8 mouse cellular contexts compared by ENCODE assay signal in genomic region chr5:135001309-135001708, GRCm38 (mm10). TPM values are rescaled to one million over a fixed set of nuclear protein-coding genes. Genes with fewer than 3 reads are reported as not detected.
DNase-seq lines count a peak whose midpoint lies in the region; ATAC-seq lines count a peak whose summit lies in the region.

No protein-coding gene starts in this region.

- peak; percentile 54; the same call in 1 of the 2 replicates for ATAC-seq in limb, embryonic 11.5 days (ENCODE audit: insufficient number of reproducible peaks, low FRiP score, low TSS enrichment, low read depth)

- DNase-seq in layer of hippocampus, postnatal 10 days (ENCODE audit: low spot score in 2 of 2), result peak; percentile 32 to 47
- DNase-seq in layer of hippocampus, adult 9-11 months, result no peak
- peak; percentile 66 to 77 for DNase-seq in cerebellum, postnatal 25 days
- DNase-seq in hindbrain, embryonic 10.5 days (ENCODE audit: low spot score), result peak; percentile 81
- peak; percentile 79 for DNase-seq in limb, embryonic 11.5 days (ENCODE audit: low spot score)
- peak; percentile 73 for DNase-seq in midbrain, embryonic 10.5 days (ENCODE audit: low spot score)
- DNase-seq in thymus, postnatal 10 days (ENCODE audit: low spot score in 2 of 2), result peak; percentile 45 to 58
- no peak for DNase-seq in frontal cortex, postnatal 36 days (ENCODE audit: low spot score in 2 of 2)

- peak overlapping the region; percentile 81 for H3K27ac ChIP-seq in hindbrain, embryonic 10.5 days
- no peak overlapping the region for H3K27ac ChIP-seq in limb, embryonic 11.5 days (replicated peaks; ENCODE audit: low read depth, low read length)
- H3K27ac ChIP-seq in midbrain, embryonic 10.5 days (replicated peaks), result peak overlapping the region; percentile 70; the same call in 1 of the 2 replicates

- H3K9me3 ChIP-seq in hindbrain, embryonic 10.5 days, result no peaks in the 10 kb centered on the region
- H3K9me3 ChIP-seq in limb, embryonic 11.5 days (ENCODE audit: control insufficient read depth, low read length), result no peaks in the 10 kb centered on the region
- H3K9me3 ChIP-seq in midbrain, embryonic 10.5 days (replicated peaks), result no peaks in the 10 kb centered on the region

- under 1% methylated on average over 14 of the region's 14 CpGs for WGBS in hindbrain, embryonic 10.5 days
- under 1% methylated on average over 14 of the region's 14 CpGs for WGBS in limb, embryonic 11.5 days
- under 1% methylated on average over 14 of the region's 14 CpGs for WGBS in midbrain, embryonic 10.5 days

- peak overlapping the region; percentile 36 for H3K4me3 ChIP-seq in hindbrain, embryonic 10.5 days
- no peak overlapping the region for H3K4me3 ChIP-seq in limb, embryonic 11.5 days (ENCODE audit: low read depth, low read length)
- peak overlapping the region; percentile 33 for H3K4me3 ChIP-seq in midbrain, embryonic 10.5 days

- no peak overlapping the region for H3K9ac ChIP-seq in limb, embryonic 11.5 days (ENCODE audit: low read length)

- no peaks in the 10 kb centered on the region for H3K36me3 ChIP-seq in hindbrain, embryonic 10.5 days
- no peaks in the 10 kb centered on the region for H3K36me3 ChIP-seq in limb, embryonic 11.5 days (ENCODE audit: control insufficient read depth, insufficient read depth, low read length)
- H3K36me3 ChIP-seq in midbrain, embryonic 10.5 days, result no peaks in the 10 kb centered on the region

- H3K4me2 ChIP-seq in limb, embryonic 11.5 days (ENCODE audit: low read depth, severe bottlenecking), result peak overlapping the region; percentile 20; the same call in 1 of the 2 replicates

- peaks cover 23% of the 10 kb centered on the region for H3K4me1 ChIP-seq in hindbrain, embryonic 10.5 days (replicated peaks)
- peaks cover 12% of the 10 kb centered on the region for H3K4me1 ChIP-seq in limb, embryonic 11.5 days (ENCODE audit: control insufficient read depth, insufficient read depth, low read length)
- peaks cover 19% of the 10 kb centered on the region for H3K4me1 ChIP-seq in midbrain, embryonic 10.5 days

- peaks cover 6% of the 10 kb centered on the region for H3K27me3 ChIP-seq in hindbrain, embryonic 10.5 days (ENCODE audit: insufficient read depth, poor library complexity, severe bottlenecking)
- H3K27me3 ChIP-seq in limb, embryonic 11.5 days (ENCODE audit: control insufficient read depth, insufficient read depth, low read length), result no peaks in the 10 kb centered on the region
- H3K27me3 ChIP-seq in midbrain, embryonic 10.5 days (ENCODE audit: low read depth, poor library complexity, severe bottlenecking), result peaks cover 12% of the 10 kb centered on the region

RNA-seq across cellular contexts. Expression of gene Abhd11, which starts 7.6 kb away (rescaled TPM):
- total RNA-seq in layer of hippocampus, postnatal 10 days (2021), result 10 to 100 TPM; 41.1 to 49.2 TPM
- 42.2 and 43.6 TPM in 2 replicates for polyA plus RNA-seq in hindbrain, embryonic 10.5 days (2016; fragmentation: Nextera tagmentation; extraction: Ambion mirVana)
- 27.8 and 28.5 TPM in 2 replicates for polyA plus RNA-seq in limb, embryonic 11.5 days (2014; fragmentation: Nextera tagmentation; extraction: Ambion mirVana)
- 39.4 and 39.8 TPM in 2 replicates for polyA plus RNA-seq in midbrain, embryonic 10.5 days (2016; fragmentation: Nextera tagmentation; extraction: Ambion mirVana)

RNA-seq across cellular contexts. Expression of gene Cldn3, which starts 15.3 kb away (rescaled TPM):
- total RNA-seq in layer of hippocampus, postnatal 10 days (2021), result 1 to 10 TPM; 3.5 to 5.2 TPM
- 7.9 and 16.3 TPM in 2 replicates for polyA plus RNA-seq in hindbrain, embryonic 10.5 days (2016; fragmentation: Nextera tagmentation; extraction: Ambion mirVana)
- polyA plus RNA-seq in limb, embryonic 11.5 days (2014; fragmentation: Nextera tagmentation; extraction: Ambion mirVana), result 3.4 and 4.3 TPM in 2 replicates
- polyA plus RNA-seq in midbrain, embryonic 10.5 days (2016; fragmentation: Nextera tagmentation; extraction: Ambion mirVana), result 2.0 and 2.9 TPM in 2 replicates

RNA-seq across cellular contexts. Expression of gene Stx1a, which starts 22.0 kb away (rescaled TPM):
- 100 to 1,000 TPM; 182 to 196 TPM for total RNA-seq in layer of hippocampus, postnatal 10 days (2021)
- 17.0 and 20.5 TPM in 2 replicates for polyA plus RNA-seq in hindbrain, embryonic 10.5 days (2016; fragmentation: Nextera tagmentation; extraction: Ambion mirVana)
- 8.2 and 10.2 TPM in 2 replicates for polyA plus RNA-seq in limb, embryonic 11.5 days (2014; fragmentation: Nextera tagmentation; extraction: Ambion mirVana)
- 13.3 and 17.5 TPM in 2 replicates for polyA plus RNA-seq in midbrain, embryonic 10.5 days (2016; fragmentation: Nextera tagmentation; extraction: Ambion mirVana)

RNA-seq across cellular contexts. Expression of gene Cldn4, which starts 54.6 kb away (rescaled TPM):
- total RNA-seq in layer of hippocampus, postnatal 10 days (2021), result not detected
- 9.9 and 11.0 TPM in 2 replicates for polyA plus RNA-seq in hindbrain, embryonic 10.5 days (2016; fragmentation: Nextera tagmentation; extraction: Ambion mirVana)
- 13.6 and 13.9 TPM in 2 replicates for polyA plus RNA-seq in limb, embryonic 11.5 days (2014; fragmentation: Nextera tagmentation; extraction: Ambion mirVana)
- polyA plus RNA-seq in midbrain, embryonic 10.5 days (2016; fragmentation: Nextera tagmentation; extraction: Ambion mirVana), result 3.2 and 3.4 TPM in 2 replicates

Comparison
In these comparisons a context has a peak if more than half of its experiments do, and no peak if none do; other contexts are left out.
1. DNase-seq: peak in layer of hippocampus, postnatal 10 days (2 of 2), cerebellum, postnatal 25 days (2 of 2), hindbrain, embryonic 10.5 days (single experiment), limb, embryonic 11.5 days (single experiment), midbrain, embryonic 10.5 days (single experiment) and thymus, postnatal 10 days (2 of 2); none in layer of hippocampus, adult 9-11 months (single experiment) and frontal cortex, postnatal 36 days (0 of 2).